Mouse (Mus musculus) erythroblast, embryonic 14.5 days (primary cell): ENCODE data around the gene Taf1.

ENCODE experiments used
- GATA1 ChIP-seq: IDR thresholded peaks from 2 replicates; pipeline ENCODE4 v1.6.1; 2012; ENCODE audit warnings: low read length, inconsistent platforms, mixed read lengths
- TAL1 ChIP-seq: IDR thresholded peaks from 3 replicates; pipeline ENCODE4 v1.6.1; 2012; ENCODE audit warnings: low read length, inconsistent platforms, mixed read lengths

DNA sequence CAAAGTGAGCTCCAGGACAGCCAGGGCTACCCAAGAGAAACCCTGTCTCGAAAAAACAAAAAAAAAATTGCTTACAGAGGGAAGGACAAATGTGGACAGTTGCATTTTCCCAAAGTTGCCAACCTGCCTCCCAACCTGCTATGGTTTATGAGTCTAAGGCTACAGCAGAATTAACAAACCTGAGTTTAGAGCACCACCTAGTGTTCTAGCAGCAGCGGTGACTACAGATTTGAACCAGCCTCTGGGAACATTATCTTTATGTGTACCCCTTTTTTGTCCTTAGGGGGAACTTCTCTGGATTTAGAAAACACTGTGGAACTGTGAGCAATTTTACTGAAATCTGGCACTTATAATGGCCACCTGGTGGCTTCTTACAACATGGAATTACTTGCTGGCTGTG, 16.8 kb upstream of the Taf1 start:
- no peak for TF ChIP-seq GATA1
- no peak for TF ChIP-seq TAL1
